Mouse (Mus musculus) gastrocnemius, postnatal 36 days (tissue): ENCODE results near the gene Slc25a33. TPM values are rescaled to one million over a fixed set of nuclear protein-coding genes. Genes with fewer than 3 reads are reported as not detected.

Experiments
- DNase-seq, 2 experiments: peaks; one replicate each; pipeline ENCODE4 v3.0.0; 2022
- intact Hi-C: fragments of 180-260 bp; cut with DNase I; formaldehyde crosslinking; loops from one replicate; pipeline ENCODE4 v1.15.1; 2025
- total RNA-seq, 2 experiments: library from RNA; stranded (reverse); gene quantifications; 2 replicates each; pipeline ENCODE4 v1.2.3; 2021

The Slc25a33 gene
- total RNA-seq, 2 experiments from 2014 or later = 10.8 to 12.5 TPM

GRCm38 (mm10) chr4:149797220-149797610, 23.1 kb upstream of the Slc25a33 start:
- DNase-seq = no peak
- intact Hi-C loops = no loop called here

GRCm38 (mm10) chr4:149796567-149797219, 22.6 kb upstream of the Slc25a33 start:
- no peak for DNase-seq
- intact Hi-C loops = no loop called here

DNA sequence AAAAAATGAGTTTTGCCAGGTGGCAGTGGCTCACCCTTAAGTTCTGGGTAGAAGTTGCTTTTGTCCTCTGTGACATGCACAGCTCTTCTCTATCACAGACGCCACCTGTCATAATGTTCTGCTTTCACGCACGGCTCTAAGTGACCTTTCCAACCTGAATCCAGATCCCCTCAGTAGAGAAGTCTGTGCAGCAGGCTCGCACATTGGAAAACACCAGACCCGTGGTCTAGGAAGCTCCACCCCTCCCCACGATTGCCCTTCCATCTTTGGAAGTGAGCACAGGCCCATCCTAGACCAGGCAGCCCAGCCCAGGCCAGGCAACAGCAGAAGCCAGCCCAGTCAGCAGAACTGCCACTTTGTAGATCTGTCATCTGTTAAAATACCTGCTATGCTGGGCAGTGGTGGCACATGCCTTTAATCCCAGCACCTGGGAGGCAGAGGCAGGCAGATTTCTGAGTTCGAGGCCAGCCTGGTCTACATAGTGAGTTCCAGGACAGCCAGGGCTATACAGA, 20.9 kb upstream of the Slc25a33 start:
- intact Hi-C loops = no loop called here
- no peak for DNase-seq

GRCm38 (mm10) chr4:149794010-149794338, 19.9 kb upstream of the Slc25a33 start:
- DNase-seq = no peak
- intact Hi-C loops = no loop called here

DNA sequence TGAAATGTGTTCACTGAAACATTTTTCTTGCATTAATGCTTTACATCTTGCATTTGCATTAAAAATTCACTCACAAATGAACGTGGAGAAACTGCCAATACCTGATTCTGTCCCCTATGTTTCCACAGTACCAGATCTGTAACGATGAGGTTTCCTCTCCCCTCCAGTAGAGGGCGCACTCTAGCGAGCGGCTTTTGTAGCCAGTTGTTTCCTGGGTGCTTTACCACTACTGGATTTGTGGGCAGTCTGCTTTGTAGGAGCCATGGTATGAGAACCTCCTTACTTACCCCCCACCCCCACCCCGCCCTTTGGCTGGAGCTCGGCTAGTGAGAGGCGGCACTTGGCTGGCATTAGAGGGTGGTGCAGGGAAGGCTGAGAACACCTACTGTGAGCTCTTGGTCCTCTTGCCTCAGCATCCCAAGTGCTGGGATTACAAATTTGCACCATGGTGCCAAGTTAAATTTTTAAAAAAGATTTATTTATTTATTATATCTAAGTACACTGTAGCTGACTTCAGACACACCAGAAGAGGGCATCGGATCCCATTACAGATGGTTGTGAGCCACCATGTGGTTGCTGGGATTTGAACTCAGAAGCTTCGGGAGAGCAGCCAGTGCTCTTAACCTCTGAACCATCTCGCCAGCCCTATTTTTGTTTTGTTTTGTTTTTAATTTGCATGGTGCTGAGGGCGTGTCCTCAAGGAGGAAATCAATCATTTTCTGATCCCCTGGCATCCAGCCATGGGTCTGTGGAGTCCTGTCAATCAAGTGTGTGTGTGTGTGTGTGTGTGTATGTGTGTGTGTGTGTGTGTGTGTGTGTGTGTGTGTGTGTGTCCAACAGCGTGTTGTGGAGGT, 19.3 kb upstream of the Slc25a33 start:
- intact Hi-C loops = no loop called here

GRCm38 (mm10) chr4:149792159-149792800, 18.2 kb upstream of the Slc25a33 start:
- DNase-seq = peak in 1 of 2 experiments; percentile 56
- intact Hi-C loops = no loop called here

More for the DNA sequence above, 19.3 kb upstream of the Slc25a33 start:
- no peak for DNase-seq

DNA sequence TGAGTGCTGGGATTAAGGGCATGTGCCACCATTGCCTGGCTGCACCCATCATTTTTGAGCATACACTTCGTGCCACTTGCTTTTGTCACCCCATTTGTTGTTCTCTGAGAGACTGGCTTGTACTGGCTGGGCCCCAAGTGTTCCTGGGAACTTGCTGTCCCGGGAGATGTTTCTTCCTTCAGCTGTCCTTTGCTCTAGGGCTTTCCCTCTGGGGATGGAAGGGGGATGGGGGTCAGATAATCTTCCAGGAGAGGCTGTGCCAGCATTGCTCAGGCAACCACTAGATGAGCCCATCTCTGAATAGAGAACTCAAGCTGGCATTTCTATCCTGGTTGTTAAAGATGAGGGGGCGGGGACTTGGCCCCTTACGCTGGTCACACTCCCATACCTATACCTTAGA, 17.4 kb upstream of the Slc25a33 start:
- peak in 1 of 2 experiments; percentile 56 for DNase-seq
- intact Hi-C loops = no loop called here

GRCm38 (mm10) chr4:149790969-149791368, 16.9 kb upstream of the Slc25a33 start:
- intact Hi-C loops = no loop called here
- no peak for DNase-seq

DNA sequence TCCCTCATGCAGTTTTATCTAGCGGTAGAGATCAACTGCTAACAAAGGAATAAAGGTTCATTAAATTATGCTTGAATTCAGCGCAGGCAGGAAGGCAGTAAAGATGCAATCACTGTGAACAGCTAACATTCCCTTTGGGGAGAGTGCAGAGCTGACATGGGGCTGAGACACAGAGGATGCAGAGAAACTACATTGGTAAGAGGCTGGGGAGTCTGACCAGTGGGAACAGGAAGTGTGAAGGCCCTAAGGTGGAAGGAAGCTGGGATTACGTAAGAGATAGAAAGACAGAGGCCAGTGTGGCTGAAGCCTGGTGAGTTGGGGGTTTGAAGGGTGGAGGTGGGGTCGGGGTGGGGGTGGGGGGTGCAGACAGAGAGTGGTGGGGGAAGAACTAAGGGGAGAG, 16.5 kb upstream of the Slc25a33 start:
- intact Hi-C loops = no loop called here
- DNase-seq = no peak

DNA sequence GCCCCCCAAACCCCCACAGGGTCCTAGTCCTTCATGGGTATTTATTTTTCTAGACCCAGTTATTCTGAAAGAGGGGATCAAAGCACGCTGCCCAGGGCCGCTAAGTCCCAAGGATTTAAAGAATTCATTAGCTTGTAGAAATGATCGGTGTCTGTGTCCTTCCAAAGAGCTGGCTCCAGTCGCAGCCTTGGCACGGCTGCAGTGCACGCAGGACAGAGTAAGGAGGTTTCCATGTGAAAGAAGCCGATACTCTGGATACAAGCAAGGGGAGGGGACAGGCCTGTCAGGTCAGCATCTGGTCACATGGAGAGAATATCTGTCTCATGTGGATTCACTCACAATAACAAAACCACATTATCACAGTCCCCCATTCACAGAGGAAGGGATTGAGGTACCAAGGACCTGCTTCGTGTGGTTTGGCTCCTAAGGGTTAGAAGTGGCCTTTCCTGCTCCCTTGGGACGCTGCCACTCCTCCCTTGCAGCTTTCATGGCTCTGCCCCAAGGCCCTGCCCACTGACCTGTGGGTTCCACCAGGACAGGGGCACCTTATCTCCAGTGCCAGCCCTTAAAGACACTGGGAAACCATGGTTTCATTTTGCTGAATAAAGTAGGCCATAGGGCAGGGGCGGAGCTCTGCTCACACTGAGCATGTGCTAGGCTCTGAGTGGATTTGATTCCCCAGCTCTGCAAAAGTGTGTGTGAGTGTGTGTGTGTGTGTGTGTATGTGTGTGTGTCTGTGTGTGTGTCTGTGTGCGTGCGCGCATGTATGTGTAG, 15.5 kb upstream of the Slc25a33 start:
- intact Hi-C loops = no loop called here
- peak in 1 of 2 experiments; percentile 40 for DNase-seq

GRCm38 (mm10) chr4:149784901-149785300, 10.8 kb upstream of the Slc25a33 start:
- intact Hi-C loops = no loop called here
- DNase-seq = no peak

DNA sequence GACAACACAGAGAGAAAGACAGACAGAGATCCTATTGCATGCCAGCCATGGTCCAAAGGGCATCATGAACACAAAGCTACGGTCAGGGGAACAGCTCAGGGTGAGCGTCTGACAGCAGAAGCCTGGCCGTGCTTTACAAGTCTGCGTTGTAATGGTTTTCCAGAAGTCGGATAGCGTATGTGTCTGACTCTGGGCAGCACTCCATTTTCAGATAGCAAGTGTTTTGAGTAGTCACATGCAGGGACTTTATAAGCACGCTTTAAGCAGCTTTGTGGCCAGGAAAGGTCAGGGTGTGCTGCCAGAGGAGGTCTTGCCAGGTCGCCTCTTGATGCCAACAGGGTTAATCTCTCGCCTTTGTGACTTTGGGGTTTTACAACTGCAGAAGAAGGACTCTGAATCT, 10.3 kb upstream of the Slc25a33 start:
- intact Hi-C loops = no loop called here

DNA sequence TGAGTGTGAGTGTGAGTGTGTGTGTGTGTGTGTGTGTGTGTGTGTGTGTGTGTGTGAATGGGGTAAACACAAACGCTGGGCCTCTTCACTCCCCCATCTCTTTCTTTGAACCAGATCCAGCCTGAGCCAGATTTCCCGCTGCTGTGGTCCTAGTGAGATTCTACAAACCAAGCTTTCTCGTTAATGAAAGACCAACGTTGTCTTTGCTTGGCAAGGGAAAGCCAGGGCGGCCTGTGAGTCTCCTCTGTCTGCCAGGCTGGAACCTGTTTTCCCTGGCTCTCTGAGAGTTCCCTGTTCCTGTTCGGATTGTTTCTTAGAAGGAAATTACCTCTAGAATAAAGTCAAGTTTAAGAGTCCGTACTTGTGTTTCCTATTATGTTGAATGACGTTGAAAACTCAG, 8.9 kb upstream of the Slc25a33 start:
- DNase-seq = no peak
- intact Hi-C loops = no loop called here

More for the DNA sequence above, 10.3 kb upstream of the Slc25a33 start:
- DNase-seq = no peak

GRCm38 (mm10) chr4:149780565-149781356, 6.7 kb upstream of the Slc25a33 start:
- intact Hi-C loops = no loop called here
- DNase-seq = no peak

GRCm38 (mm10) chr4:149779966-149780365, 5.9 kb upstream of the Slc25a33 start:
- no peak for DNase-seq
- intact Hi-C loops = no loop called here

- intact Hi-C loops = no loop called here
- DNase-seq = peak in 1 of 2 experiments; percentile 27
Measured at GRCm38 (mm10) chr4:149777126-149777525, 3.0 kb upstream of the Slc25a33 start.

GRCm38 (mm10) chr4:149775760-149776362, 1.8 kb upstream of the Slc25a33 start:
- intact Hi-C loops = no loop called here
- no peak for DNase-seq

- intact Hi-C loops = no loop called here
- DNase-seq = peak in 1 of 2 experiments; percentile 64
Measured at GRCm38 (mm10) chr4:149775330-149775729, 1.3 kb upstream of the Slc25a33 start.

DNA sequence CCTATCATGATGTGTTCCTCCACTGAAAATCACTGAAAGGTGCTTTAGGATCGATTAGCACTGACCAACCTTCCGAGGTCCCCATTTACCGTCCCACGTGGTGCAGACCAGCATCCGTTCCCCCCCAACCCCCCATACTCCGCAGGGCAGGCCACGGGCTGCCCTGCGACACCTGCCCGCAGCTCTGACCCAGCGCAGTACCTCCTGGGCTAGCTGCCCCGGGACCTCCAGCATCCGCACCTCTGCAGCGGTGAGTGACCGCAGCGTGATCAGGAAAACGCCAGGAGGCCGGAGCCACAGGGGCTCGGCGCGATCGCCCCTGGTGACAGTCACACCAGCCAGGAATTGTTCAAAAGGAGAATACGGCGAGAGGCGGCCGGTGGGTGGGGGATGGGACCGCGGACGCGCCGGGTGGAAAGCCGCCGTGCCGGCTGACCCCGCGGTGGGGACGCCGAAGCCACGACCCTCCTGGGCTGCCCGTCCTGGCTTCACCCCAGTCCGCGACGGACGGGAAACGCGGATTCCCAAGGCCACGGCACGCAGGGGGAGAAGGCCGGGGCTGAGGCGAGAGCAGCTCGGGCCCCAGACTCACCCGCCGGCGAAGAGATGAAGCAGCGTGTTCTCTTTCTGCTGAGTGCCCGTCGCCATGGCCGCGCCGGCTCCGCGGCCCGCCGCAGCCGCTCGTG, 526 bp downstream of the Slc25a33 start:
- DNase-seq = no peak
- intact Hi-C loops = no loop called here
